Mouse (Mus musculus): ENCODE data around the gene Pim3.
A peak's percentile ranks its signal among the peaks of the same experiment; 100 is the strongest.

The Pim3 gene

GRCm38 (mm10) chr15:88857361-88857760 lies 4.6 kb upstream of the Pim3 start:
- no peak for DNase-seq (ENCODE audit: low read depth, low spot score)

- DNase-seq (ENCODE audit: low read depth, low spot score) = no peak
Measured at GRCm38 (mm10) chr15:88858141-88858541, 3.8 kb upstream of the Pim3 start.

- DNase-seq (ENCODE audit: low read depth, low spot score) = no peak
Measured at GRCm38 (mm10) chr15:88858707-88859106, 3.3 kb upstream of the Pim3 start.

- no peak for DNase-seq (ENCODE audit: low read depth, low spot score)
Measured at GRCm38 (mm10) chr15:88859206-88859970, 2.6 kb upstream of the Pim3 start.

- DNase-seq (ENCODE audit: low read depth, low spot score) = no peak
Measured at GRCm38 (mm10) chr15:88860781-88861180, 1.2 kb upstream of the Pim3 start.

GRCm38 (mm10) chr15:88862881-88863694 lies 1.1 kb downstream of the Pim3 start:
- DNase-seq (ENCODE audit: low read depth, low spot score) = peak; percentile 69

GRCm38 (mm10) chr15:88863695-88864231 lies 1.8 kb downstream of the Pim3 start:
- peak; percentile 97 for DNase-seq (ENCODE audit: low read depth, low spot score)

GRCm38 (mm10) chr15:88864270-88865030 lies 2.5 kb downstream of the Pim3 start:
- peak; percentile 46 for DNase-seq (ENCODE audit: low read depth, low spot score)

GRCm38 (mm10) chr15:88865061-88865460 lies 3.1 kb downstream of the Pim3 start:
- no peak for DNase-seq (ENCODE audit: low read depth, low spot score)

GRCm38 (mm10) chr15:88865888-88866695 lies 4.1 kb downstream of the Pim3 start:
- peak; percentile 84 for DNase-seq (ENCODE audit: low read depth, low spot score)

- peak; percentile 53 for DNase-seq (ENCODE audit: low read depth, low spot score)
Measured at GRCm38 (mm10) chr15:88866934-88867356, 5.0 kb downstream of the Pim3 start.

- DNase-seq (ENCODE audit: low read depth, low spot score) = peak; percentile 95
Measured at GRCm38 (mm10) chr15:88867368-88868023, 5.5 kb downstream of the Pim3 start.

GRCm38 (mm10) chr15:88868024-88868742 lies 6.2 kb downstream of the Pim3 start:
- DNase-seq (ENCODE audit: low read depth, low spot score) = no peak

- no peak for DNase-seq (ENCODE audit: low read depth, low spot score)
Measured at GRCm38 (mm10) chr15:88870418-88871185, 8.6 kb downstream of the Pim3 start.

- no peak for DNase-seq (ENCODE audit: low read depth, low spot score)
Measured at GRCm38 (mm10) chr15:88874061-88874460, 12.1 kb downstream of the Pim3 start.

- DNase-seq (ENCODE audit: low read depth, low spot score) = no peak
Measured at GRCm38 (mm10) chr15:88874477-88874876, 12.5 kb downstream of the Pim3 start.

- no peak for DNase-seq (ENCODE audit: low read depth, low spot score)
Measured at GRCm38 (mm10) chr15:88875625-88876081, 13.7 kb downstream of the Pim3 start.

- DNase-seq (ENCODE audit: low read depth, low spot score) = peak; percentile 84
Measured at GRCm38 (mm10) chr15:88876155-88877020, 14.4 kb downstream of the Pim3 start.
